Mouse (Mus musculus) forebrain, embryonic 14.5 days (tissue): ENCODE results near the gene Dse. TPM values are rescaled to one million over a fixed set of nuclear protein-coding genes. Genes with fewer than 3 reads are reported as not detected.
A peak's percentile ranks its signal among the peaks of the same experiment; 100 is the strongest.

Experiments used
- ATAC-seq: fragments of 200-750 bp; cut with Nextera tagmentation; 2 replicates; pipeline ENCODE4 v1.8.0; 2017; ENCODE audit warnings: mild to moderate bottlenecking, moderate library complexity
- DNase-seq: peaks from one replicate; pipeline ENCODE4 v3.0.0-alpha.2; 2015; ENCODE audit warnings: low spot score
- H3K27ac ChIP-seq: fragments of 300-500 bp; sonication (generic); 2 replicates; pipeline ENCODE4 v1.5.1; 2014; ENCODE audit warnings: low read depth, mild to moderate bottlenecking, control low read depth, low read length, moderate library complexity
- H3K27me3 ChIP-seq: fragments of 300-500 bp; sonication (generic); replicated peaks from 2 replicates; pipeline ENCODE4 v1.6.1; 2014; ENCODE audit warnings: low read length, control low read depth, mixed read lengths; ENCODE audit not compliant: control insufficient read depth, insufficient read depth
- H3K36me3 ChIP-seq: fragments of 300-500 bp; sonication (generic); 2 replicates; pipeline ENCODE4 v1.6.1; 2014; ENCODE audit warnings: low read length, control low read depth; ENCODE audit not compliant: control insufficient read depth, insufficient read depth
- H3K4me1 ChIP-seq: fragments of 300-500 bp; sonication (generic); 2 replicates; pipeline ENCODE4 v1.6.1; 2014; ENCODE audit warnings: antibody characterized with exemption, low read length, control low read depth; ENCODE audit not compliant: control insufficient read depth, insufficient read depth
- H3K4me2 ChIP-seq: fragments of 300-500 bp; sonication (generic); 2 replicates; pipeline ENCODE4 v1.6.1; 2014; ENCODE audit warnings: mild to moderate bottlenecking, control low read depth, low read length
- H3K4me3 ChIP-seq: fragments of 300-500 bp; sonication (generic); 2 replicates; pipeline ENCODE4 v1.5.1; 2014; ENCODE audit warnings: low read depth, low read length, control low read depth
- H3K9ac ChIP-seq: fragments of 300-500 bp; sonication (generic); 2 replicates; pipeline ENCODE4 v1.6.1; 2014; ENCODE audit warnings: mild to moderate bottlenecking, low read length, control low read depth, moderate library complexity
- H3K9me3 ChIP-seq: fragments of 300-500 bp; sonication (generic); replicated peaks from 2 replicates; pipeline ENCODE4 v1.6.1; 2016; ENCODE audit warnings: low read length, control low read depth, mixed read lengths; ENCODE audit not compliant: control insufficient read depth
- WGBS: fragments of 180-500 bp; shearing (Covaris S2); extraction: QIAGEN DNeasy Blood & Tissue Kit; methylation state at CpG from one replicate; pipeline ENCODE4 v1.1.7; 2014; 5-methylcytosine and 5-hydroxymethylcytosine counted together
- polyA plus RNA-seq: library from polyadenylated mRNA; unstranded; fragments of >200 nt; fragmentation: Nextera tagmentation; extraction: Ambion mirVana; gene quantifications from 2 replicates; pipeline ENCODE4 v1.2.1, GENCODE M21; 2014

Dse gene
- polyA plus RNA-seq, 1 experiment from 2014 or later, result 6.2 TPM

GRCm38 (mm10) chr10:34166971-34167370 is 40.5 kb downstream of the Dse start:
- Histone ChIP-seq H3K9ac (no peak overlapping the region), H3K27me3 (no peaks in the 10 kb centered on the region), H3K36me3 (no peaks in the 10 kb centered on the region), H3K4me3 (no peak overlapping the region), H3K9me3 (no peaks in the 10 kb centered on the region), H3K27ac (no peak overlapping the region), H3K4me2 (no peak overlapping the region), H3K4me1 (no peaks in the 10 kb centered on the region)
- 92% methylated on average over 2 of the region's 2 CpGs for whole genome bisulfite sequencing
- ATAC-seq (no peak), DNase-seq (no peak)

- no peaks in the 10 kb centered on the region for H3K4me1 ChIP-seq
- no peak overlapping the region for H3K4me2 ChIP-seq
- WGBS, result 89% methylated on average over 12 of the region's 12 CpGs
- DNase-seq (no peak), ATAC-seq (no peak)
- no peak overlapping the region for H3K9ac ChIP-seq
- no peaks in the 10 kb centered on the region for H3K36me3 ChIP-seq
- no peaks in the 10 kb centered on the region for H3K9me3 ChIP-seq
- H3K4me3 ChIP-seq, result no peak overlapping the region
- H3K27me3 ChIP-seq, result no peaks in the 10 kb centered on the region
- no peak overlapping the region for H3K27ac ChIP-seq
Measured at GRCm38 (mm10) chr10:34155796-34156554, 51.5 kb downstream of the Dse start.

- ATAC-seq, result no peak
- Histone ChIP-seq H3K27ac (no peak overlapping the region), H3K4me3 (no peak overlapping the region), H3K9me3 (no peaks in the 10 kb centered on the region), H3K27me3 (no peaks in the 10 kb centered on the region), H3K9ac (no peak overlapping the region), H3K36me3 (no peaks in the 10 kb centered on the region), H3K4me2 (no peak overlapping the region), H3K4me1 (no peaks in the 10 kb centered on the region)
- 87% methylated on average over 3 of the region's 3 CpGs for WGBS
- peak; percentile 20 for DNase-seq
Measured at GRCm38 (mm10) chr10:34151827-34152226, 55.7 kb downstream of the Dse start.

- H3K4me2 ChIP-seq, result no peak overlapping the region
- H3K27me3 ChIP-seq, result no peaks in the 10 kb centered on the region
- no peaks in the 10 kb centered on the region for H3K9me3 ChIP-seq
- WGBS, result 44% methylated on average over 6 of the region's 6 CpGs
- H3K36me3 ChIP-seq, result no peaks in the 10 kb centered on the region
- no peaks in the 10 kb centered on the region for H3K4me1 ChIP-seq
- no peak overlapping the region for H3K9ac ChIP-seq
- DNase-seq (no peak), ATAC-seq (no peak)
- H3K4me3 ChIP-seq, result no peak overlapping the region
- no peak overlapping the region for H3K27ac ChIP-seq
Measured at GRCm38 (mm10) chr10:34150454-34150853, 57.1 kb downstream of the Dse start.

GRCm38 (mm10) chr10:34149772-34150171 is 57.7 kb downstream of the Dse start:
- ATAC-seq (no peak), DNase-seq (no peak)
- 24% methylated on average over 3 of the region's 3 CpGs for WGBS
- no peaks in the 10 kb centered on the region for H3K4me1 ChIP-seq
- H3K27ac ChIP-seq, result no peak overlapping the region
- H3K9me3 ChIP-seq, result no peaks in the 10 kb centered on the region
- H3K9ac ChIP-seq, result no peak overlapping the region
- no peaks in the 10 kb centered on the region for H3K36me3 ChIP-seq
- H3K27me3 ChIP-seq, result no peaks in the 10 kb centered on the region
- H3K4me2 ChIP-seq, result no peak overlapping the region
- no peak overlapping the region for H3K4me3 ChIP-seq

- no peaks in the 10 kb centered on the region for H3K9me3 ChIP-seq
- no peak overlapping the region for H3K9ac ChIP-seq
- no peak for DNase-seq
- H3K4me3 ChIP-seq, result no peak overlapping the region
- no peak for ATAC-seq
- no peaks in the 10 kb centered on the region for H3K36me3 ChIP-seq
- no peaks in the 10 kb centered on the region for H3K4me1 ChIP-seq
- no peak overlapping the region for H3K4me2 ChIP-seq
- WGBS, result 85% methylated on average over 2 of the region's 2 CpGs
- no peaks in the 10 kb centered on the region for H3K27me3 ChIP-seq
- H3K27ac ChIP-seq, result no peak overlapping the region
Measured at GRCm38 (mm10) chr10:34141693-34142092, 65.8 kb downstream of the Dse start.

- WGBS, result 72% methylated on average over 4 of the region's 4 CpGs
Measured at GRCm38 (mm10) chr10:34139768-34140167, 67.7 kb downstream of the Dse start.

GRCm38 (mm10) chr10:34138027-34138426 is 69.5 kb downstream of the Dse start:
- Histone ChIP-seq H3K9me3 (no peaks in the 10 kb centered on the region), H3K27ac (no peak overlapping the region), H3K27me3 (no peaks in the 10 kb centered on the region), H3K4me3 (no peak overlapping the region), H3K4me2 (no peak overlapping the region), H3K4me1 (no peaks in the 10 kb centered on the region), H3K9ac (no peak overlapping the region), H3K36me3 (no peaks in the 10 kb centered on the region)
- DNase-seq (no peak), ATAC-seq (no peak)
- 68% methylated on average over 6 of the region's 6 CpGs for WGBS

More at GRCm38 (mm10) chr10:34139768-34140167, 67.7 kb downstream of the Dse start:
- no peaks in the 10 kb centered on the region for H3K4me1 ChIP-seq
- no peak overlapping the region for H3K4me2 ChIP-seq
- no peak for ATAC-seq
- DNase-seq, result no peak
- H3K27me3 ChIP-seq, result no peaks in the 10 kb centered on the region
- H3K36me3 ChIP-seq, result no peaks in the 10 kb centered on the region
- no peak overlapping the region for H3K4me3 ChIP-seq
- H3K27ac ChIP-seq, result no peak overlapping the region
- no peak overlapping the region for H3K9ac ChIP-seq
- H3K9me3 ChIP-seq, result no peaks in the 10 kb centered on the region

GRCm38 (mm10) chr10:34136432-34136831 is 71.1 kb downstream of the Dse start:
- ATAC-seq, result no peak

More at GRCm38 (mm10) chr10:34136432-34136831, 71.1 kb downstream of the Dse start:
- Histone ChIP-seq H3K4me2 (no peak overlapping the region), H3K9ac (no peak overlapping the region), H3K36me3 (no peaks in the 10 kb centered on the region), H3K27ac (no peak overlapping the region), H3K4me1 (no peaks in the 10 kb centered on the region), H3K27me3 (no peaks in the 10 kb centered on the region), H3K4me3 (no peak overlapping the region), H3K9me3 (no peaks in the 10 kb centered on the region)
- DNase-seq, result no peak
- 39% methylated on average over 6 of the region's 6 CpGs for WGBS
